Mouse (Mus musculus): ENCODE measurements around the gene Actn4. TPM values are rescaled to one million over a fixed set of nuclear protein-coding genes. Genes with fewer than 3 reads are reported as not detected.
"Not testable (repeated sequence)": the region's sequence is repeated elsewhere in the genome, so short reads cannot be mapped to it uniquely, and the experiment has no call there.

Actn4 gene
- total RNA-seq, 2 experiments from 2014 or later: 51.7 to 93.1 TPM

DNA sequence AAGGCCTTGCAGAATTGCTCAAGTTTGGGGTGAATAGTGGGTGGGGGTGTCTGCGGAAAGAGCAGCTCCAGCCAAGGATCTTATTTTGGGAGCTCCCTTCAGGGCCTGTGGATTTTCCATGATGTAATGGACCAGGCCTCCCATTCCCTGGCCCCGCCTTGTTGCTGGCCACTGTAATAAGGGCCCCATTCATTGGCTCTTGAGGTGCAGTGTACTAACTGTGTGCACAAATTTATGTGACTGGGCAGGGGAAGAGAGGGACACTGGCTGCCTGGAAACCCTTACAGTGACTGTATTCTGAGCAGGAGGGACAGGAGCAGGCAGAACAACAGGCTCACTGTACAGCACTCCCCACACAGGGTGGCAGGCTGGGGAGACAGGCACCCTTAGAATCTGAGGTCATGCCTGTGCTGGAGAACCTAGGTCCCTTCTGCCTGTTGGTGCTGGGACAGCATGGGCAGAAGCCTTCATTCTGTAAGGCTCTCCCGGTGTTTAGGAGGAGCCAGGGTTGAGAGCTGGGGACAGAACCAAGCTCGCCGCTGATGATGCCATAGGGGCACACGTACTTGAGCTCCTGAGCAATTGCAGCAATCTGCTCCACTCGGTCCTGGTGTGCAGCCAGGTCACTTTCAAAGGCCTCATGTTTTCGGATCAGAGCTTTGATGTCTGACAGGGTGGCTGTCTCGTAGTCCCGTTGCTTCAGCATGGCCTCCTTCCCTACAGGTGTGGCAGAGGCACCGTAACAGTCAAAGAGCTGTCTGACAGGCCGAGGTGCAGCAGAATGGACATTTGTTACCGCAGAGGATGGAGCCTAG is 60.6 kb downstream of the Actn4 start:
- ATAC-seq (replicated peaks; ENCODE audit: low FRiP score, low TSS enrichment, poor library complexity, severe bottlenecking): no peak

DNA sequence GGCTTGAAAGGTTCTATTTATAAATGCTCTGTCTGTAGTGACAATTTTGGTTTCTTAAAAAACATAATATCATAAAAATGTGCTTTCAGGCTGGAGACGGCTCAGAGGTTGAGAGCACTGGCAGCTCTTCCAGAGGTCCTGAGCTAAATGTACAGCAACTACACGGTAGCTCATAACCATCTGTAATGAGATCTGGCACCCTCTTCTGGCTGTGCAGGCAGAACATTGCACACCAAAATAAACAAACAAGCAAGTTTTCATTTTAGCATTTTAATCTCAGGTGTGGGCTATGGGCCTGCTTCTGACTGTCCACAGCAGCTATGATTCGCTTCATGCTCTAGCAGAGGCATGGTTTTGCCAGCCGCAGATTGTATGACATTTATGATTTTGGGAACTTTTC is 62.2 kb downstream of the Actn4 start:
- no peak for ATAC-seq (replicated peaks; ENCODE audit: low FRiP score, low TSS enrichment, poor library complexity, severe bottlenecking)

GRCm38 (mm10) chr7:28897661-28898060 is 64.5 kb downstream of the Actn4 start:
- no peak for ATAC-seq (replicated peaks; ENCODE audit: low FRiP score, low TSS enrichment, poor library complexity, severe bottlenecking)

DNA sequence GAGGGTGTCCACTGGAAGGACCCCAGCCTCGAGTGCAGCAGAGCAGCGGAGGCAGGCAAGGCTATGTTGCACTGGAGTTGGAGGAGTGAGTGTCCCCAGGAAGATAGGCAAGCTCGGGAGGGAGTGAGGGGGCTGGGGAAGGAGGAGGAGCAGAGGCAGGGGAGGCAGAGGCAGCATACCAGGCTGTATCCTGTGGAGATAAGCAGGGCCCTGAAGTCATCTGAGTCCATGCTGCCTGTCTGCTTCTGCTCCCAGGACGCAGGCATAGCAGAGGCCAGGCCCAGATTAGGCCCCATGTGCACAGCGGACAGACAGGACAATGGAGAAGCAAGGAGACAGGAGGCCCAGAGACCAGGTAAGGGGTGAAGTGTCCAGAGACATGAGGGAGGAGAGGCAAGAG is 67.2 kb downstream of the Actn4 start:
- ATAC-seq (replicated peaks; ENCODE audit: low FRiP score, low TSS enrichment, poor library complexity, severe bottlenecking): no peak

- peak; percentile 31; the same call in 1 of the 2 replicates for ATAC-seq (replicated peaks; ENCODE audit: low FRiP score, low TSS enrichment, poor library complexity, severe bottlenecking)
Measured at GRCm38 (mm10) chr7:28893643-28894265, 68.4 kb downstream of the Actn4 start.

GRCm38 (mm10) chr7:28892601-28893000 is 69.5 kb downstream of the Actn4 start:
- ATAC-seq (replicated peaks; ENCODE audit: low FRiP score, low TSS enrichment, poor library complexity, severe bottlenecking): no peak

- ATAC-seq (replicated peaks; ENCODE audit: low FRiP score, low TSS enrichment, poor library complexity, severe bottlenecking): no peak
Measured at GRCm38 (mm10) chr7:28888701-28889161, 73.4 kb downstream of the Actn4 start.

DNA sequence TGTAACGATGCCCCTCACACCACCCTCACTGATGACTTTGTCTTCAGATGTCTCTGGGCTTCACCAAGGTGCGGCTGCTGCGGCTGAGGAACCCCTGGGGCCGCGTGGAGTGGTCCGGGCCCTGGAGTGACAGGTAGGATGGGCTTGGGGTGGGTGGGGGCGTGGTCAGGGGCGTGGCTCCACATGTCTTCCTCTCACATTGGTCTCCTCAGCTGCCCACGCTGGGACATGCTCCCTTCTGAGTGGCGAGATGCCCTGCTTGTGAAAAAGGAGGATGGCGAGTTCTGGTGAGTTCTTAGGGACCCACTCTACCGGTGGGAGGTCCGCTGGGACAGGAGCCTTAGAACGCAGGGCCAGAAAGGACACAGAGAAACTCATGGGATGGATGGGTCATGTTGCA is 75.7 kb downstream of the Actn4 start:
- ATAC-seq (replicated peaks; ENCODE audit: low FRiP score, low TSS enrichment, poor library complexity, severe bottlenecking): no peak

GRCm38 (mm10) chr7:28883704-28884103 is 78.4 kb downstream of the Actn4 start:
- not testable (repeated sequence) for ATAC-seq (replicated peaks; ENCODE audit: low FRiP score, low TSS enrichment, poor library complexity, severe bottlenecking)

- no peak for ATAC-seq (replicated peaks; ENCODE audit: low FRiP score, low TSS enrichment, poor library complexity, severe bottlenecking)
Measured at GRCm38 (mm10) chr7:28883039-28883438, 79.1 kb downstream of the Actn4 start.

DNA sequence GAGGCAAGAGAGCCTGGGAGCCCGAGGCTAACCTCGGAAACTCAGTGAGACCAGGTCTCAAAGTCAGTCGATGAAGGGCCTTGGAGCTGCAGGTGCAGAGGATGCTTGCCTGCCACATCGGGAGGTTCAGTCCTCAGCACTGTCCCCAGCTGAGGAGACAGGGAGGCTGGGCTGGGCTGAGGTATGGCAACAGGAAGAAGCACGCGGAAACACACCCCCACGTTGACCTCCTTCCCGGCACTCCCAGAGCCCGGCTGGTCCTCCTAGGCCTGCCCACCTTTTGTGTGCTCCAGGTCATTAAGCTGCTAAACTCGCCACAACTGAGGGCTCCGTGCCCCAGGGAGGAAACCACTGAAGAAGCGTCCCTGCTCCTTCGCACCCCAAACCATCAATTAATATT is 80.9 kb downstream of the Actn4 start, which contains the start of gene Capn12:
TSS of gene Capn12 (plus strand) at position 224 of the 400 bp plus-strand sequence.
- no peak for ATAC-seq (replicated peaks; ENCODE audit: low FRiP score, low TSS enrichment, poor library complexity, severe bottlenecking)

GRCm38 (mm10) chr7:28880554-28880953 is 81.6 kb downstream of the Actn4 start:
- no peak for ATAC-seq (replicated peaks; ENCODE audit: low FRiP score, low TSS enrichment, poor library complexity, severe bottlenecking)

DNA sequence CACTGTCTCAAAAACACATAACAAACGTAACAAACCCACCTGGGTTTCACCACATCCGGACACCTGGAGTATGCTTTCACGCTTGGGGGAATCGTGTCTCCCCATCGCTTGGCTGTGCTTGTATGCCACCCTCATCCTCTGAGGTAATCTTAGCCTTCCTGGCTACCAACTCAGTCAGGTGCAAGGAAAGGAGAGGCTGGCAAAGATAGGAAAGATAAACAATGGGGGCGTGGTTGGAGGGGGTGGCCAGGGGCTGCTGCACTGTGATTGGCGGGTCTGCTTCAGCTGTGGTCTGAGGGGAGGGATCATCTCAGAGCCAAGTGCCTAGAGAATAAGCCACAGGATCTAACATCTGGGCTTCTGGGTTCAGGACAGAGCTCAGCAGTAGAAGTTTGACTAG is 82.5 kb downstream of the Actn4 start:
- peak; percentile 33; the same call in 1 of the 2 replicates for ATAC-seq (replicated peaks; ENCODE audit: low FRiP score, low TSS enrichment, poor library complexity, severe bottlenecking)

GRCm38 (mm10) chr7:28877856-28878255 is 84.3 kb downstream of the Actn4 start:
- no peak for ATAC-seq (replicated peaks; ENCODE audit: low FRiP score, low TSS enrichment, poor library complexity, severe bottlenecking)

DNA sequence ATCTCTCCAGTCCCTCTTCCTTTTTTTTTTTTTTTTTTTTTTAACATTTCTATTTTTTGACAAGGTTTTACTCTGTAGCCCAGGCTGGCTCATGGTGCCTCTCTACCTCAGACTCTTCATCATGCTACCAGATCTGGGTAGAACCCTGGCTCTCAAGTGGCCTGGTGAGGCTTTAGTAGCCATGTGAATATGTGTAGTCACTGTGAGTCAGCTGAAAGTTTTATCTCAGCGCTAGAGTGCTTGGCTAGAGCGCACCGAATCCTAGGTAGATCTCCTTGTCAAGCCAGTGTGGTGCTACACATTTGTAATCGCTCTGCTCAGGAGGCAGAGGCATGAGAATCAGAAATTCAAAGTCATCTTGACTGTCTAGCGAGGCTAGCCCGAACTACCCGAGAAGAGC is 85.0 kb downstream of the Actn4 start:
- ATAC-seq (replicated peaks; ENCODE audit: low FRiP score, low TSS enrichment, poor library complexity, severe bottlenecking): peak; percentile 71

DNA sequence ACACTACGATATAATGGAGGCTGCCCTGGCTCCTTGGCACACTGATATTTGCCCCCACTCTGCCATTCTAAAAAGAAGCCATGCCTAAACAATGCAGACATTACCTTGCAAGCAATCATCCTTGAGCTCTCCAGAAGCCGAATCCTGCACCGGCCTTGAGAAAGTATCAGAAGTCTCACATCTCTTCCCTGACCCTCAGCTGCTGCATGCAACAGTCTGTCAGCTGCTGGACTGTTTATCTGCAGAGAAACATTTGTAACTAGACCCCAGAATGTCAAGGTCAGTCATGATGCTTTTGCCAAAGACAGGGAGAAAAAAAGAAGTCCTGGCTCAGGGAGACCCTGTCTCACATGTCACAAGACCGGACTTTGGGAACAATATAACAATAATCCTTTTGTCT is 86.0 kb downstream of the Actn4 start:
- no peak for ATAC-seq (replicated peaks; ENCODE audit: low FRiP score, low TSS enrichment, poor library complexity, severe bottlenecking)

DNA sequence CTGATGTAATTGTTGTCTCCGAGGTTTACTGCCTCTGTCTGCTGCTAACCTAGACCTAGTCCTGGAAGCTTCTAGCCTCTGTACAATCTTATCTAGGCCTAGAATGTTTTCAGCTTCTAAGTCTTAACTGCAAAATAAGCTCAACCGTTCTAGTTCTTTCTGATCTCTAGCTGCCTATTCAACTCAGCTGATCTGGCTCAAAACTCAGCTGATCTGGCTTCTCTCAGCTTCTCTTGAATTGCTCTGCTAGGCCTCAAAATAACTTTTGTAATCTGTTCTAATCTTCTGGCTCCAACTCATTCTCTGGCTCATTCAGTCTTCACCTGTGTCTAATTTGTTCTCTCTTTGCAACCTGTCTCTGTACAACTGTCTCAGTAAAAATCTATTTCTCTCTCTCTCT is 87.6 kb downstream of the Actn4 start:
- ATAC-seq (replicated peaks; ENCODE audit: low FRiP score, low TSS enrichment, poor library complexity, severe bottlenecking): no peak

GRCm38 (mm10) chr7:28870901-28871664 is 91.1 kb downstream of the Actn4 start:
- peak; percentile 69 for ATAC-seq (replicated peaks; ENCODE audit: low FRiP score, low TSS enrichment, poor library complexity, severe bottlenecking)

DNA sequence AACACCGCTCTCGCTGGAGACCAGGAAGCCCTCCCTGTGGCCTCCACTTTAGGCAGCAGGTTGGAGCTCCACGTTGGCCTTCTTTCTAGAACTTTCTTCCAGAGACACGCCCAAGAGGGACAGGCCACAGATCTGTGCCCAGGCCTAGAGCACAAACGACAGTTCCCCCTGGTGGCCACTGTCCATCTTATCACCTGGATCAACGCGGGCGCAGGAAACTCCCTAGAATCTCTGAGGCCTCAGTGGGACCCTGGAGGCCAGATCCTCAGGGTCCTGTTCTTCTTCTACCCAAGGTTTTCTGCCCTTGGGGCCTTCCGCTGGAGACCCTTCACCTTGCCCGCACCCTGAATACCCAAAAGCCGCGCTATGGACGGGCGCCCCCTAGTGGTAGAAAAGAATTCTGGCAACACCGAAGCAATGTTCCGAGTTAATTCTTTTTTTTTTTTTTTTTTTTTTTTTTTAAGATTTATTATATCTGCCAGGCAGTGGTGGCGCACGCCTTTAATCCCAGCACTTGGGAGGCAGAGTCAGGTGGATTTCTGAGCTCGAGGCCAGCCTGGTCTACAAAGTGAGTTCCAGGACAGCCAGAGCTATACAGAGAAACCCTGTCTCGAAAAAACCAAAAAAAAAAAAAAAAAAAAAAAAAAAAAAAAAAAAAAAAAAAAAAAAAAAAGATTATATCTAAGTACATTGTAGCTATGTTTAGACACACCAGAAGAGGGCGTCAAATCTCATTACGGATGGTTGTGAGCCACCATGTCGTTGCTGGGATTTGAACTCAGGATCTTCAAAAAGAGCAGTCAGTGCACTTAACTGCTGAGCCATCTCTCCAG is 94.4 kb downstream of the Actn4 start:
- ATAC-seq (replicated peaks; ENCODE audit: low FRiP score, low TSS enrichment, poor library complexity, severe bottlenecking): peak; percentile 45

Data from megakaryocyte-erythroid progenitor cell, adult 5-6 weeks (primary cell).